17 mouse cellular contexts compared by ENCODE assay signal in the genomic region with DNA sequence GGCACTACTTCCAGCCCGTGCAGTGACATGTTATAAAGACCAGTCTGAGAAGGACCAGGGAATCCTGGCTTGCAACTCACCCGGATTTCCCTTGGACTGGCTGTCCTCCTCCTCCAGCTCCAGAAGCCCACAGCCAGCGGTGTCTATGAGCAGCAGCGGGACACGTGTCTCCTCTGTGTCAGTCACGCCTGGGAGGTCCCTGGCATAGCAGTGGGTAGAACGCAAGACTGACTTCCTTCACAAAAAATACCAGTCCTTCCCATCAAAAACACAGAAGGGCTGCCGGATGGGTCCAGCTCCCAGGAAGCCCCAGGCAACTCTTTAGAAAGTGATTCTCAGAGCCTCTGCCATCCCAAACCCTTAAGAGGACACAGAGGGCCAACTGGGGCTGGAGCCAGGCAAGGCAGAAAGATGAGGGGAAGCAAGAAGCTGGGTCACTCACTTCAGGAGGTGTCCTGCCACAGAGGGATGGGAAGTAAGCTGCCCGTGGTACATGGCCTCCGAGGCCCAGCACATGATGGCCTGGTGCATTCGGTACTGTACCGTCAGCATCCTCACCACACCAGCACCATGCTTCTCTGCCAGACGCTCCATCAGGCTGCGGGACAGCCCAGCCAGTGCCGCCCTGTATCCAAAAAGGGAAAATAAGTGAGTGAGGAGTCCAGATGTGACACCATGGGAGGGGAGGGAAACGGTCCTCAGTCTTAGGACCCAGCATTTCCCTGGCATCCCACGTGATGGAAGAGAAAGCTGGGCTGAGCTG. TPM values are rescaled to one million over a fixed set of nuclear protein-coding genes. Genes with fewer than 3 reads are reported as not detected.
DNase-seq lines count a peak whose midpoint lies in the region; ATAC-seq and TF ChIP-seq lines count a peak whose summit lies in the region.
"Had no signal": no experiment of that assay in that cellular context is flagged by ENCODE, and none has a peak within 500 bp of the region (broad histone marks: within the 10 kb centered on the region; RNA-seq: fewer than 3 reads in every experiment).

No protein-coding gene starts in this region.

- no peak overlapping the region for H3K4me2 ChIP-seq in stomach, postnatal 0 days (replicated peaks; ENCODE audit: low read depth)
- H3K4me2 ChIP-seq: forebrain, embryonic 15.5 days; heart, embryonic 15.5 days; liver, embryonic 13.5 days; neural tube, embryonic 12.5 days had no signal

- no peak overlapping the region for H3K27ac ChIP-seq in left cerebral cortex, adult 2 months
- no peak overlapping the region for H3K27ac ChIP-seq in stomach, postnatal 0 days (replicated peaks)
- H3K27ac ChIP-seq: forebrain, embryonic 15.5 days; gastrocnemius, adult 2 months; heart, embryonic 15.5 days; hindbrain, embryonic 10.5 days; liver, embryonic 13.5 days; neural tube, embryonic 12.5 days had no signal

- no peaks in the 10 kb centered on the region for H3K9me3 ChIP-seq in stomach, postnatal 0 days (ENCODE audit: control insufficient read depth, low read length)
- H3K9me3 ChIP-seq: forebrain, embryonic 15.5 days; heart, embryonic 15.5 days; liver, embryonic 13.5 days; neural tube, embryonic 12.5 days had no signal

- no peak overlapping the region for H3K9ac ChIP-seq in stomach, postnatal 0 days (ENCODE audit: low read length)
- H3K9ac ChIP-seq: forebrain, embryonic 15.5 days; heart, embryonic 15.5 days; liver, embryonic 13.5 days; neural tube, embryonic 12.5 days had no signal

- DNase-seq in frontal cortex, postnatal 10 days (ENCODE audit: low spot score in 2 of 2), result peak; percentile 2 to 3
- no peak for DNase-seq in frontal cortex, adult 2 months (ENCODE audit: extremely low spot score in 1 of 2, low spot score in 1 of 2)
- DNase-seq in left cerebral cortex, adult 2 months (ENCODE audit: extremely low spot score in 1 of 2, low spot score in 2 of 2), result peak; percentile 5 to 7
- DNase-seq in left cerebral cortex, adult 9 months (ENCODE audit: low spot score in 2 of 2), result no peak
- peak; percentile 0 for DNase-seq in thymus, postnatal 25 days
- DNase-seq in thymus, postnatal 10 days (ENCODE audit: low spot score in 2 of 2), result no peak
- peak; percentile 6 for DNase-seq in stomach, postnatal 0 days (ENCODE audit: low spot score)
- no peak for DNase-seq in T-cell, adult 2 months (ENCODE audit: low spot score)
- DNase-seq: adrenal gland, postnatal 14 days; gastrocnemius, adult 2 months; liver, embryonic 13.5 days; thymus, adult 18-20 months had no signal

- TF ChIP-seq CTCF in left cerebral cortex, adult 2 months (IDR thresholded peaks at IDR 0.05), result no peak
- TF ChIP-seq CTCF in stomach, postnatal 0 days (IDR thresholded peaks at IDR 0.05; ENCODE audit: low read depth), result no peak

- ATAC-seq in stomach, postnatal 0 days (ENCODE audit: low FRiP score, low TSS enrichment), result no peak
- ATAC-seq: forebrain, embryonic 15.5 days had no signal

- no peak overlapping the region for H3K4me3 ChIP-seq in left cerebral cortex, adult 2 months
- H3K4me3 ChIP-seq in stomach, postnatal 0 days (ENCODE audit: low read depth, low read length), result no peak overlapping the region
- H3K4me3 ChIP-seq: erythroblast, embryonic 14.5 days; forebrain, embryonic 15.5 days; gastrocnemius, adult 2 months; heart, embryonic 15.5 days; hindbrain, embryonic 10.5 days; liver, embryonic 13.5 days; neural tube, embryonic 12.5 days had no signal

- intact Hi-C loops in left cerebral cortex, adult 2 months (cut with DNase I), result no loop called here

- peaks cover 28% of the 10 kb centered on the region for H3K36me3 ChIP-seq in stomach, postnatal 0 days (ENCODE audit: control insufficient read depth, insufficient read depth, low read length)

- WGBS in stomach, postnatal 0 days, result 95% methylated on average over 17 of the region's 17 CpGs

- no peaks in the 10 kb centered on the region for H3K27me3 ChIP-seq in stomach, postnatal 0 days (ENCODE audit: control insufficient read depth, insufficient read depth, low read length)
- H3K27me3 ChIP-seq: forebrain, embryonic 15.5 days; heart, embryonic 15.5 days; liver, embryonic 13.5 days; neural tube, embryonic 12.5 days had no signal

- TF ChIP-seq EP300 in stomach, postnatal 0 days (optimal IDR thresholded peaks at IDR 0.05), result no peak

- no peaks in the 10 kb centered on the region for H3K4me1 ChIP-seq in stomach, postnatal 0 days (replicated peaks; ENCODE audit: control insufficient read depth, insufficient read depth)
- H3K4me1 ChIP-seq: forebrain, embryonic 15.5 days; heart, embryonic 15.5 days; hindbrain, embryonic 10.5 days; liver, embryonic 13.5 days; neural tube, embryonic 12.5 days had no signal

RNA-seq across cellular contexts. Expression of a gene that starts 14.3 kb away (rescaled TPM):
- 53.9 and 56.7 TPM in 2 replicates for polyA plus RNA-seq in frontal cortex, adult 2 months (2012; rRNA removed)
- total RNA-seq in left cerebral cortex, adult 2 months (2021), result 10 to 100 TPM; 51.3 to 52.0 TPM
- 81.6 and 87.2 TPM in 2 replicates for polyA plus RNA-seq in stomach, postnatal 0 days (2015; fragmentation: Nextera tagmentation; extraction: Ambion mirVana)

RNA-seq across cellular contexts. Expression of a gene that starts 14.4 kb away (rescaled TPM):
- polyA plus RNA-seq in frontal cortex, adult 2 months (2012; rRNA removed), result 7.0 and 8.2 TPM in 2 replicates
- 10 to 100 TPM in 1 of 2 experiments, 1 to 10 TPM in 1; 9.4 to 11.0 TPM for total RNA-seq in left cerebral cortex, adult 2 months (2021)
- 3.9 and 4.0 TPM in 2 replicates for polyA plus RNA-seq in stomach, postnatal 0 days (2015; fragmentation: Nextera tagmentation; extraction: Ambion mirVana)

RNA-seq across cellular contexts. Expression of a gene that starts 53.7 kb away (rescaled TPM):
- 22.6 and 25.1 TPM in 2 replicates for polyA plus RNA-seq in frontal cortex, adult 2 months (2012; rRNA removed)
- 10 to 100 TPM; 20.6 to 27.8 TPM for total RNA-seq in left cerebral cortex, adult 2 months (2021)
- polyA plus RNA-seq in stomach, postnatal 0 days (2015; fragmentation: Nextera tagmentation; extraction: Ambion mirVana), result 59.5 and 62.0 TPM in 2 replicates

Comparison
In these comparisons a context has a peak if more than half of its experiments do, and no peak if none do; other contexts are left out.
1. DNase-seq: peak in frontal cortex, postnatal 10 days (2 of 2), left cerebral cortex, adult 2 months (2 of 2), thymus, postnatal 25 days (single experiment) and stomach, postnatal 0 days (single experiment); none in frontal cortex, adult 2 months (0 of 2), left cerebral cortex, adult 9 months (0 of 2), thymus, postnatal 10 days (0 of 2) and T-cell, adult 2 months (single experiment).